Mouse (Mus musculus) left cerebral cortex, adult 18-20 months (tissue): ENCODE measurements around the gene Omg. TPM values are rescaled to one million over a fixed set of nuclear protein-coding genes. Genes with fewer than 3 reads are reported as not detected.

Source experiments
- DNase-seq, 2 experiments: peaks; one replicate each; pipeline ENCODE4 v3.0.0; 2021 to 2022; ENCODE audit warnings: low spot score in 2 of 2, mixed read lengths in 1 of 2
- total RNA-seq, 2 experiments: library from RNA; stranded (reverse); gene quantifications; 2 replicates each; pipeline ENCODE4 v1.2.3; 2021

Gene Omg
- total RNA-seq, 2 experiments from 2014 or later = 96.8 to 101 TPM

- DNase-seq = no peak
Measured at GRCm38 (mm10) chr11:79519299-79519698, 15.4 kb upstream of the Omg start.

- no peak for DNase-seq
Measured at GRCm38 (mm10) chr11:79515798-79516197, 11.9 kb upstream of the Omg start.

GRCm38 (mm10) chr11:79515331-79515730 is 11.4 kb upstream of the Omg start:
- no peak for DNase-seq

GRCm38 (mm10) chr11:79511970-79512369 is 8.1 kb upstream of the Omg start:
- DNase-seq = no peak

- DNase-seq = no peak
Measured at GRCm38 (mm10) chr11:79504506-79504905, 622 bp upstream of the Omg start.

GRCm38 (mm10) chr11:79502917-79503316 is 967 bp downstream of the Omg start:
- no peak for DNase-seq

- DNase-seq = no peak
Measured at GRCm38 (mm10) chr11:79494976-79495800, 8.7 kb downstream of the Omg start.

GRCm38 (mm10) chr11:79484721-79485120 is 19.2 kb downstream of the Omg start:
- no peak for DNase-seq

- no peak for DNase-seq
Measured at GRCm38 (mm10) chr11:79483876-79484528, 19.9 kb downstream of the Omg start.

- no peak for DNase-seq
Measured at GRCm38 (mm10) chr11:79483392-79483791, 20.5 kb downstream of the Omg start.

- no peak for DNase-seq
Measured at GRCm38 (mm10) chr11:79468097-79468496, 35.8 kb downstream of the Omg start.

- DNase-seq = no peak
Measured at GRCm38 (mm10) chr11:79460756-79461450, 43.0 kb downstream of the Omg start.

- no peak for DNase-seq
Measured at GRCm38 (mm10) chr11:79459846-79460245, 44.0 kb downstream of the Omg start.

- DNase-seq = no peak
Measured at GRCm38 (mm10) chr11:79457928-79458327, 46.0 kb downstream of the Omg start.

- DNase-seq = no peak
Measured at GRCm38 (mm10) chr11:79452966-79453365, 50.9 kb downstream of the Omg start.

Other genes starting within 250 kb of the Omg start
- gene Wsb1, start 249.4 kb downstream of the Omg start, total RNA-seq = 10 to 100 TPM; 81.2 to 81.9 TPM
- under 1 TPM in 1 of 2 experiments, not detected in 1; 0.49 TPM for gene Gm9964, start 207.2 kb downstream of the Omg start, total RNA-seq
- gene Nf1, start 164.4 kb downstream of the Omg start, total RNA-seq = 100 to 1,000 TPM; 121 to 123 TPM
- under 1 TPM; 0.59 to 0.74 TPM for gene Evi2b, start 19.7 kb upstream of the Omg start, total RNA-seq
- not detected for gene Evi2, start 26.5 kb upstream of the Omg start, total RNA-seq
- 10 to 100 TPM; 14.1 to 20.0 TPM for gene Evi2a, start 26.5 kb upstream of the Omg start, total RNA-seq
- 100 to 1,000 TPM; 234 to 237 TPM for gene Rab11fip4, start 87.1 kb upstream of the Omg start, total RNA-seq